Mouse (Mus musculus): ENCODE measurements around the gene Mctp2.

GRCm38 (mm10) chr7:72150799-72151708 is 155.4 kb downstream of the Mctp2 start:
- TF ChIP-seq EP300 (IDR thresholded peaks at IDR 0.05; ENCODE audit: low read depth) (no peak), CTCF (IDR thresholded peaks at IDR 0.05; ENCODE audit: low read depth) (no peak)

Measured in heart, postnatal 0 days (tissue).